Mouse (Mus musculus) liver, embryonic 11.5 days (tissue): ENCODE measurements around the gene Tsga10ip. TPM values are rescaled to one million over a fixed set of nuclear protein-coding genes. Genes with fewer than 3 reads are reported as not detected.
A peak's percentile ranks its signal among the peaks of the same experiment; 100 is the strongest.

Experiments used
- ATAC-seq: fragments of 200-750 bp; cut with Nextera tagmentation; replicated peaks from 2 replicates; pipeline ENCODE4 v1.8.0; 2017; ENCODE audit warnings: moderate number of reproducible peaks, mild to moderate bottlenecking, moderate TSS enrichment, moderate library complexity; ENCODE audit not compliant: low FRiP score
- DNase-seq: peaks from one replicate; pipeline ENCODE4 v3.0.0-alpha.2; 2017; ENCODE audit warnings: low spot score
- H3K27ac ChIP-seq: fragments of 300-500 bp; sonication (generic); 2 replicates; pipeline ENCODE4 v1.5.1; 2014; ENCODE audit warnings: mild to moderate bottlenecking, low read depth, low read length, control low read depth
- H3K27me3 ChIP-seq: fragments of 300-500 bp; sonication (generic); replicated peaks from 2 replicates; pipeline ENCODE4 v1.6.1; 2014; ENCODE audit warnings: low read length, mixed read lengths; ENCODE audit not compliant: control insufficient read depth, insufficient read depth
- H3K36me3 ChIP-seq: fragments of 300-500 bp; sonication (generic); 2 replicates; pipeline ENCODE4 v1.6.1; 2014; ENCODE audit warnings: mild to moderate bottlenecking, low read length, moderate library complexity, mixed read lengths; ENCODE audit not compliant: control insufficient read depth, insufficient read depth
- H3K4me1 ChIP-seq: fragments of 300-500 bp; sonication (generic); replicated peaks from 2 replicates; pipeline ENCODE4 v1.6.1; 2014; ENCODE audit warnings: low read length, mixed read lengths; ENCODE audit not compliant: control insufficient read depth, insufficient read depth
- H3K4me2 ChIP-seq: fragments of 300-500 bp; sonication (generic); 2 replicates; pipeline ENCODE4 v1.6.1; 2014; ENCODE audit warnings: mild to moderate bottlenecking, control low read depth, moderate library complexity
- H3K4me3 ChIP-seq: fragments of 300-500 bp; sonication (generic); 2 replicates; pipeline ENCODE4 v1.5.1; 2014; ENCODE audit warnings: low read depth, low read length, control low read depth
- H3K9ac ChIP-seq: fragments of 300-500 bp; sonication (generic); 2 replicates; pipeline ENCODE4 v1.6.1; 2014; ENCODE audit warnings: low read depth, low read length, control low read depth
- H3K9me3 ChIP-seq: fragments of 300-500 bp; sonication (generic); 2 replicates; pipeline ENCODE4 v1.6.1; 2016; ENCODE audit warnings: low read length, inconsistent platforms, mixed read lengths; ENCODE audit not compliant: control insufficient read depth
- WGBS: fragments of 180-500 bp; shearing (Covaris S2); extraction: QIAGEN DNeasy Blood & Tissue Kit; methylation state at CpG from one replicate; pipeline ENCODE4 v1.1.7; 2014; 5-methylcytosine and 5-hydroxymethylcytosine counted together
- polyA plus RNA-seq: library from polyadenylated mRNA; unstranded; fragments of >200 nt; fragmentation: Nextera tagmentation; extraction: Ambion mirVana; gene quantifications from 2 replicates; pipeline ENCODE4 v1.2.1, GENCODE M21; 2014

Tsga10ip gene
- polyA plus RNA-seq, 1 experiment from 2014 or later = 1.2 TPM

DNA sequence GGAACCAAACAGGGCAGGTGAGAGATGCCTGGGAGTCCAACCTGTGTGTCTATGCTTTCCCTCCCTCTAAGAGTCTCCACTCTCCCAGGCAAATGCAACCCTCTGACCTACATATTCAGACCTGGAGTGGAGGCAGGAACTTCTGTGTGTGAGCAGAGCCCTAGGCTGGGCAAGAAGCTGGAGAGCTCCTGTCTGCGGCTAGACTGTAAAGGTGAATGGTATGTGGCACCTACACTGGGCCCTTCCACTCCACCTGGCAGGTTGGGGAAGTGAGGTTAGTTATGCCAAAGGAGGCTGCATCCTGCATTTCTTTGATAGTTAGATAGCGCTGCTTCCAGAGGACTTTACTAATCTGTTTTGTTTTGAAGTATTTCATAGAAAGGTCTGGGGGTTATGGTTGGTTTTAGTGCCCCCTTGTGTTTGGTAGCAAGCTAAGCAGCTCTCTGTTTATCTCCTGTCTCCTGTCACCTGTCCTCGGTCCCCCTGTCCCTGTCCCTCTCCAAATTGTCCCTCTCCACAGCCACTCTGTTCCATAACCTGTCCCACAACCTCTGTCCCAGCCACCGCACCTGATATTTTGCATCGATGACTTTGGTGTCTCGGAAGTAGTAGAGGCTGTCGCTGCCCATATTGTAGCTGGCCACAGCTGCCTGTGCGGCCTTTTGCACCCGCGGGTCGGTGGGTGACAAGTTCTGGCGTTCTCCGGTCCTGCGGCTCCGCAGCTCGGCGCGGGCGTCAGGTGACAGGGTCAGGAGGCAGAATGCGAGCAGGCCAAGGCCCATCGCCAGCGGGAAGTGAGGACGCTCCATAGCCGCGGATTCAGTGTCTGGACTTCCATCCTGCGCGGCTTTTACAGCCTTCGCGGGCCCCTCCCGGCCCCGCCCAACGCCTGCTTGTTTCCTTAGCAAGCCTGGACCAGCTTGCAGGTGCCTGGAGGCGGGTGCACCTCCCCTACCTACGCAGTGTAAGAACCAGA lies 53.5 kb downstream of the Tsga10ip start:
- DNase-seq = peak; percentile 51
- ATAC-seq = peak; percentile 64
- H3K9me3 ChIP-seq = no peaks in the 10 kb centered on the region
- H3K4me2 ChIP-seq = peak overlapping the region; percentile 94
- no peaks in the 10 kb centered on the region for H3K36me3 ChIP-seq
- H3K27me3 ChIP-seq = no peaks in the 10 kb centered on the region; the same call in 1 of the 2 replicates
- peaks cover 4% of the 10 kb centered on the region for H3K4me1 ChIP-seq
- WGBS = 6% methylated on average over 34 of the region's 34 CpGs
- H3K27ac ChIP-seq = no peak overlapping the region
- peak overlapping the region; percentile 49 for H3K4me3 ChIP-seq
- H3K9ac ChIP-seq = peak overlapping the region; percentile 49

DNA sequence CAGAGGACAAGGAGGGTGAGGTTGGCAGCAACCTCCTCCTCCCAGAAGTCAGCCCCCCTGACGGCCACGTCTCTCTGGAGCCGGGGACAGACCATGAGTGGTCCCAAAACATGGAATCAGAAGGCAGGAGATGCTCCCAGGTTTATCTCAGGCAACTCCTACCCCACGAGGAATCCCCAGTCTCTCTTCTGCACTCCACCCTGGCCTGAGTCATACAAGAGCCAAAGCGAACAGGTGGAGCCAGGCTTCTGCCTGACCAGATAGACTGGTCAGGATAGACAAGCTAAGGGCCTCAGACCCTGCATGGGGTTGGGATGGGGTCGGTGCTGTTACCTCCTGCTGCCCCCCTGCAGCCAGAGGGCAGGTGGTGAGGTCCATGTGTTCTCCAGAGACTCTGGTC lies 54.3 kb downstream of the Tsga10ip start:
- Histone ChIP-seq H3K36me3 (no peaks in the 10 kb centered on the region), H3K9ac (no peak overlapping the region), H3K27ac (no peak overlapping the region), H3K9me3 (no peaks in the 10 kb centered on the region), H3K4me2 (no peak overlapping the region), H3K4me1 (peaks cover 4% of the 10 kb centered on the region), H3K4me3 (no peak overlapping the region), H3K27me3 (no peaks in the 10 kb centered on the region; the same call in 1 of the 2 replicates)
- WGBS = 76% methylated on average over 6 of the region's 6 CpGs
- no peak for DNase-seq
- no peak; the same call in 1 of the 2 replicates for ATAC-seq

DNA sequence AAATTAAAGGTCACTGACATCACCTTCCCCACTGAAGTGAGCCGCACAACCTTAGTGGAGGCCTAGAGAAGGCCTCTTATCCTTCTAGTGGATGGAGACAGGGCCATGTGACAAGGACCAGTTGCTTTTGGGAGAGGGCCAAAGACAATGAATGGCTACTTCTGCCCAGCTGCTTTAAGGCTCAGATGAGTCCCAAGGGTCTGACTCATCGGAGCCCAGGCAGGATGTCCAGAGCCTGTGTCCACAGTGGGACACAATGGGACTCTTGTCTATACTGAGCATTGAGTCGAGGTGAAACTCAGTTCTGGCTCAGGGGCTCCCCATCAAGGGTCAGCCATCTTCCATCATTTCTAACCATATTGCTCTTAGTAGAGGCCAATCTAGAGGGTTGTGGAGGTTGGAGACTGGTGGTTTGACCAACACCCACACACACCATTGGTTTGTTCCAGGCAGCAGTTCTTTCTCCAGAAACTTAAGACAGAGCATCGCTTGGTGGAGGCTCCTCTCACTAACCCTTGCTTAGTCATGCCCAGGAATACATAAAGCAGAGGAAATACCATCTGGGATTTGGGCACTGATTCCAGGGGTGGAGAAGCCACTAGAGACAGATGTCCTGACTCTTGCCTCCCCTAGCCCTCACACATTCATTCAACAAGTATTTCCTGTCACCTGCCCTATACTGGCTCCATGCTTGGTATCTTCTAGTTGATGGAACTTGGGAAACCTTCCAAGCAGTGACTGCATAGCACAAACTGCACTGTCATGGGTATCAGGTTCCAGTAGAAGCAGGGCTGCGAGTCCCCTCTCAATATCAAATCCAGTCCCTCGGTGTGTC lies 56.8 kb downstream of the Tsga10ip start:
- H3K4me1 ChIP-seq = peaks cover 4% of the 10 kb centered on the region
- H3K36me3 ChIP-seq = no peaks in the 10 kb centered on the region
- 77% methylated on average over 6 of the region's 6 CpGs for WGBS
- no peak overlapping the region for H3K4me3 ChIP-seq
- ATAC-seq = no peak
- no peaks in the 10 kb centered on the region; the same call in 1 of the 2 replicates for H3K27me3 ChIP-seq
- no peak overlapping the region for H3K4me2 ChIP-seq
- no peak overlapping the region for H3K27ac ChIP-seq
- H3K9ac ChIP-seq = no peak overlapping the region
- DNase-seq = no peak
- no peaks in the 10 kb centered on the region for H3K9me3 ChIP-seq

DNA sequence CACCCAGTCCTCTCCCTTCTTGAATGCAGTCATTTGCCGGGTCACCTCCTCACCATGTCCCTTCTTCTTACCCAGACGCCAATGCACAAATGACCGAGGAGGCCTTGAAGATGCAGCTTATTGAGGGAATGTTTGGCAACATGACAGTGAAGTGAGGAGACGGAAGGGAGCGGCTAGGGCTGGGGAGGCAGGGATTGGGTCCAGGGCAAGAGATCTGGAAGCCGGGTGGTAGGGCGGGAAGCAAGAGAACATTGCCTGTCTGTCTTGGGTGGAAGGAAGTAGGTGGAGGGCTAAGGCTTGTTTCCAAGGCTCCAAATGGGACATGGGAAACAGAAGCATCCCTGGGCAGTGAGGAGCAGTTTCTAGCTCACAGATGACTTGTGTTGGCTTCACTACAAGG lies 61.0 kb downstream of the Tsga10ip start:
- H3K27me3 ChIP-seq = no peaks in the 10 kb centered on the region
- no peak overlapping the region for H3K4me2 ChIP-seq
- no peaks in the 10 kb centered on the region for H3K9me3 ChIP-seq
- 86% methylated on average over 7 of the region's 7 CpGs for WGBS
- no peaks in the 10 kb centered on the region for H3K36me3 ChIP-seq
- H3K4me3 ChIP-seq = no peak overlapping the region
- no peak for DNase-seq
- H3K4me1 ChIP-seq = no peaks in the 10 kb centered on the region
- no peak for ATAC-seq
- no peak overlapping the region for H3K27ac ChIP-seq
- no peak overlapping the region for H3K9ac ChIP-seq

Other genes starting within 250 kb of the Tsga10ip start
- gene Pacs1, start 129.4 kb downstream of the Tsga10ip start, polyA plus RNA-seq = 27.0 and 30.3 TPM in 2 replicates
- 285 and 290 TPM in 2 replicates for gene Sf3b2, start 107.1 kb downstream of the Tsga10ip start, polyA plus RNA-seq
- 1.6 and 2.1 TPM in 2 replicates for gene Gal3st3, start 104.2 kb downstream of the Tsga10ip start, polyA plus RNA-seq
- gene Catsper1, start 66.8 kb downstream of the Tsga10ip start, polyA plus RNA-seq = not detected in 2 replicates
- gene Cst6, start 53.0 kb downstream of the Tsga10ip start, polyA plus RNA-seq = not detected in 2 replicates
- 72.9 and 76.5 TPM in 2 replicates for gene Eif1ad, start 35.8 kb downstream of the Tsga10ip start, polyA plus RNA-seq
- gene Banf1, start 35.4 kb downstream of the Tsga10ip start, polyA plus RNA-seq = 601 and 643 TPM in 2 replicates
- gene Sart1, start 13.8 kb downstream of the Tsga10ip start, polyA plus RNA-seq = 62.7 and 73.3 TPM in 2 replicates
- 124 and 151 TPM in 2 replicates for gene Drap1, start 22.5 kb upstream of the Tsga10ip start, polyA plus RNA-seq
- gene AI837181, start 22.6 kb upstream of the Tsga10ip start, polyA plus RNA-seq = 24.2 and 27.2 TPM in 2 replicates
- 0.52 and 0.59 TPM in 2 replicates for gene Fosl1, start 45.0 kb upstream of the Tsga10ip start, polyA plus RNA-seq
- gene Ccdc85b, start 55.4 kb upstream of the Tsga10ip start, polyA plus RNA-seq = 5.8 and 6.3 TPM in 2 replicates
- gene Fibp, start 58.1 kb upstream of the Tsga10ip start, polyA plus RNA-seq = 60.9 and 66.7 TPM in 2 replicates
- gene Ctsw, start 66.0 kb upstream of the Tsga10ip start, polyA plus RNA-seq = 0.39 and 0.52 TPM in 2 replicates
- 47.8 and 55.3 TPM in 2 replicates for gene Efemp2, start 71.4 kb upstream of the Tsga10ip start, polyA plus RNA-seq
- 28.3 and 33.8 TPM in 2 replicates for gene Mus81, start 85.9 kb upstream of the Tsga10ip start, polyA plus RNA-seq
- 2,498 and 2,516 TPM in 2 replicates for gene Cfl1, start 87.9 kb upstream of the Tsga10ip start, polyA plus RNA-seq
- not detected in 2 replicates for gene 1700020D05Rik, start 101.3 kb upstream of the Tsga10ip start, polyA plus RNA-seq
- 7.0 and 8.3 TPM in 2 replicates for gene Snx32, start 108.0 kb upstream of the Tsga10ip start, polyA plus RNA-seq
- gene Ovol1, start 158.1 kb upstream of the Tsga10ip start, polyA plus RNA-seq = 0.22 TPM in 1 of 2 replicates, not detected in the other
- 3.6 and 3.8 TPM in 2 replicates for gene Ap5b1, start 165.5 kb upstream of the Tsga10ip start, polyA plus RNA-seq
- 175 and 189 TPM in 2 replicates for gene Rnaseh2c, start 199.3 kb upstream of the Tsga10ip start, polyA plus RNA-seq
- gene Kat5, start 207.7 kb upstream of the Tsga10ip start, polyA plus RNA-seq = 24.0 and 28.0 TPM in 2 replicates
- 57.1 and 57.7 TPM in 2 replicates for gene Rela, start 235.0 kb upstream of the Tsga10ip start, polyA plus RNA-seq